Mouse (Mus musculus): ENCODE results near the gene Ifnl3.

DNA sequence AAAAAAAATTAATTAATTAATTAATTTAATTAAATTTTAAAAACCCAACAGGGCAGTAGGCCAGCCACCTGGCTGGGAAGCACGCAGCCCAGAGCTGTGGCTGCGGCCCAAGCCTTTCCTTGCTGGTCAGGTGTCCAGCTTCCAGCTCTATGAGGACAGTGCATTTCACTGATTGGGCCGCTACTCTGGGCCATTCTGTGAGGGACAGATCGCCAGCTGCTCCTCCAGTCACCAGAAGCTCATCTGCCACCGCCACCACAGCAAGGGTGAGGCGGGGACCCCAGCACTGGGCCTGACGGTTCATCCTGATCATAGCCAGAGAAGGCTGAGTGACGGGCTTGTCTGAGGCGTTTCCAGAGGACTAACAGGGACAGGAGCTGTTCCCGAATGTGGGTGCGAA, 39.3 kb downstream of the Ifnl3 start:
- no peak for TF ChIP-seq CTCF (IDR thresholded peaks at IDR 0.05; ENCODE audit: low read depth, low read length)
- TF ChIP-seq POLR2A (IDR thresholded peaks at IDR 0.05; ENCODE audit: borderline replicate concordance, low read depth, low read length), result no peak

Data from bone marrow macrophage, adult 2 months (primary cell).